Mouse (Mus musculus): Measurements from ENCODE around the gene Atp10a.

The Atp10a gene

DNA sequence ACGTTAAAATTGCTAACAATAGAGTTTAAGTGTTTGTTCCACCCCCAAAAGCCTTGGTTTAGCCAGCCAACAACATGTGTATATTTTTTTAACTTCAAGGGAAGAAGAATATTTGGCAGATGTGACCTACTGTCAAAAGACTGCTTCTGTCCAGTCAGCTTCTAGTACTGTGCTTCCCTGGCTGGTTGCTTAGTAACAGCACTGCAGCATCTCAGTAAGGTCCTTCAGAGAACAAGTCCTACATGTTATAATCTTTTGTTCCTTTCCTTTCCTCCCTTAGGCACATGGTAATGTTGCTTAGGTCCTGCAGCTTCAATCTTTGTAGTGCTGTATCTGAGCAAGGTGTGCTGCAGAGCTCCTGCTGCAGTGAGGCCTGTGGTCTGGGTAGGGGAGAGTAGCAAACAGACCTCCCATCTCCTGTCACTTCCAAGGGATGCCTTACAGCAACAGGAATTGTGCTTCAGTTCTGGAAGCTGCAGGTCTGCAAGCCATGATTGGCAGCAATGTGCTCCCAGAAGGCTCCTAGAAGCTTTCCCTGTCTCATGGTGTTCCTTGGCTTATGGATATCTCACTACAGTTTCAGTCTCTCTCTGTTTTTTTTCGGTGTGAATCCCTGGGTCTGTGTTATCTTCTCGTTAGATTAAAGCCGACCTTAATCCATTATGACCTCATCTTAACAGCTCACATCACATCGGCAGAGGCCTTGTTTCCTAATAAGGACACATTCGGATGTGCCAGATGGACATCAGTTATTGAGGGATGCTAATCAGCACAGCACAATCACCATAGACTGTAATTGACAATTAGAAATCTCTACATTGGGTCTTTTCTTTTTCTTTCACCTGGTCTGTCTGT lies 34.3 kb downstream of the Atp10a start:
- DNase-seq (ENCODE audit: low read depth) = no peak

DNA sequence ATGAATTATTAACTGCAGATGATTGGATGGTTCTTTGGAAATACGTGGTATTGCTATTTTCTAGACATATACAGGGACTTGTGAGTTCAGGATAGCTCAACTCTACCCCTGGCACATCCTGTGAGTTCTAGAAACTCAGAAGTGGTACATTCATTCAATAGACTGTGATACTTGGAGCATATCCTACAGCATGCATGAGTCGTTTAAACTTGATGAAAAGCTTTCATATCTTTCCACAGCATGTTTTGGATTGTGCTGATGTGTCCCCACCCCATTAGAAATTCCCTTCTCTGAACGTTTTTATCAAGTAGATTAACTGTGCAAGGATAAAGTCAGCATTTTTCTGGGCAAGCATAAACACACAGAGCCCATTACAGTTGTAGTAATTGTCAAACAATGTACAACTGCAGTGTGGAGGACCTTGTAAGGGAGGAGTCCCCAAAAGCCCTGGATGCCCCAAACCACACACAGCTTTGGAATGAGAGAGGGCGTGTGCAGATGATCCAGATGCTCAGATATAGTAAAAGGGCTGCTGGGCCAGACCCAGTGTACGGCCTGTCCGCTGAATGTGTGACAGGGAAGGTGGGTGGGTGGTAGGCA lies 35.1 kb downstream of the Atp10a start:
- no peak for DNase-seq (ENCODE audit: low read depth)

DNA sequence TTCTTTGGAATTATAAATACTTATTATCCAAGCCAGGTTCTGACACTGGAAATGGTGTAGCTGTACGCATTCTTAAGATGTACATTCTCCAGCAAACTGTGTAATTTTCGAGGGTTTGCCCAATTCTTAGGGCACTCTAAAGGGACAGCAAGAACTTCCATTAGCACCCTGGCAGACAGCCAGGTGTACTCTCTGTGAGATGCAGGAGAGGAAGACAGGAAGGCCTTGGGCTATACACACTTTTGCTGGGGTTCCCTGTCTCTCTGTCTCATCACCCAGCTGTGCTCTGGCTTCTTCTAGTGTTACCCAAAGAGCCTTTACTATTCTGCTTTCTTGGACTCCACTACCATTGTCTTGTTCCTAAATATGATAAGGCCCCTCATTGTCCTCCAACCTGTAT lies 36.7 kb downstream of the Atp10a start:
- no peak for DNase-seq (ENCODE audit: low read depth)

DNA sequence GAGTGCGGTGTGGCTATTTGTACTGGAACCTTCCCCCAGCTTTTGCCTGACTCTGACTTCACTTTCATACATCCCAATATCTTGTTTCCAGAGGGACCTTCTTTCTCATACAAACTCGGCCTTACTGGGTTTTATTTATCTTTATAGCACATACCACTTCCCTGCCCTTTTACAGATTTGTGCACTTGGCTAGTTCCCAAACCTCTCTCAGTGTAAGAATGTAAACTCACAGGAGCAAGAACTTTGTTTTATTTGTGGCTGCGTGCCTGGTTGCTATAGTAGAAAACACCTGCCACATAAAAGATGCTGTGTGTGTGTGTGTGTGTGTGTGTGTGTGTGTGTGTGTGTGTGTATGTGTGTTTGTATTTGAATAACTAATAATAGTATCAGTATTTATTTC lies 37.4 kb downstream of the Atp10a start:
- DNase-seq (ENCODE audit: low read depth) = no peak

DNA sequence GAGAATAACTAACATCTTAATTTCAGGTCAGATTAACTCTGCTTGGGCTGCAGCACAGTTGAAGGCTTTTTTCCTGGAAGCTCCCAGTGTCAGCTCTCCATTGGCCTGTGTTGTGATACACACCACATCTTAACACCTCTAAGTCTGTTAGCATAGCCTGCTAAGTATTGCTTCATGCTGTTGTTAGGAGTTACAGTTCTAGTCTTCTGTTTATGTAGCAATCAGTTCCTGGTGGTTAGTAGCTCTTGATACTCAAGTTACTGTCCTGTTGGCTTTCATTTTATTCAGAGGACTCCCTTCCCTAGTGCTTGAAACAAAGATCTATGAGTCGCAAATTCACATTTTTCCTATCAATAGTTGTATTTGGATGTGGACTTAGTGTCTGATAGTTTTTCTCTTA lies 39.7 kb downstream of the Atp10a start:
- no peak for DNase-seq (ENCODE audit: low read depth)

DNA sequence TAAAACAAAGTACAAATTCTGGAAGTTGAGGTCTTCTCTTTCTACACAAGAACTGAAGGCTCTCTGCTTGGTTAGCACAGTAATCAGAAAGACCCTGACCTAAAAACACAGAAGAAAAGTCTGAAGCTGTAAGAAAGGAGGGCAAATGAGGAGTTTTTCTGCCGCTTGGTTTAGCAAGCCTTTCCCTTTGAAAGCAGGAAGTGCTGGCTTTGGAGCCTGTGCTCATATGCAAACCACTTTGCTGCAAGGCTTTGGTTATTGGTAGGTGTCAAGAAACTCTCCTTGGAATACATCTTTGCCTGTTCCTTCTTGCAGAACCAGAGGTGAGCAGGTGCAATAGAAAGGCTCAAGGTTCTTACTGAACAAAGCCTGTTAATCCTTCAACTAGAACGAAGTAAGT lies 41.1 kb downstream of the Atp10a start:
- no peak for DNase-seq (ENCODE audit: low read depth)

DNA sequence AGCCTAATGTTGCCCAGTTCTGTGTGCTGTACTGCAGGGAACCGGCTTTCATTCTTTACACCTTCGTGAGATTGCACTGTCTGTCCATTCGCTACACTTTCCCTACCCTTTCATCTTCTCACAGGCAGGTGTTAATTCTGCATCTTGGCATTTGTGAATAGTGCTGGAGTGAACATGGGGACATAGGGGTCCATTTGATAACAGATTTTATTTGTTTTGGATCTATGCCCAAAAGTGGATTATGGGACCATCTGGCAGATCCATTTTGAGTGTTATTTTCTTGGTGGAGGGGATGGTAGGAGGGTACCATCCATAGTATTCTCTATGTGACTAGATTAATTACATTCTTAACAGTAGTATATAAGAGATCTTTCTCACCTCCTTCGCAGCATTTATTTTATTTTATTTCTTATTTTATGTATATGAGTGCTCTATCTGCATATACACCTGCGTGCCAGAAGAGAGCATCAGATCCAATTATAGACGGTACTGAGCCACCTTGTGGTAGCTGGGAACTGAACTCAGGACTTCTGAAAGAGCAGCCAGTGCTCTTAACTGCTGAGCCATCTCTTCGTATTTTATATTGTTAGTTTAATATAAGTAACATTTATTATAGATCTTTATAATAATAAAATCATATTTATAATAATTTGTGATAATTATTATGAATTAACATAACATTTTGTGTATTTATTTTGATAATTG lies 42.9 kb downstream of the Atp10a start:
- DNase-seq (ENCODE audit: low read depth) = no peak

DNA sequence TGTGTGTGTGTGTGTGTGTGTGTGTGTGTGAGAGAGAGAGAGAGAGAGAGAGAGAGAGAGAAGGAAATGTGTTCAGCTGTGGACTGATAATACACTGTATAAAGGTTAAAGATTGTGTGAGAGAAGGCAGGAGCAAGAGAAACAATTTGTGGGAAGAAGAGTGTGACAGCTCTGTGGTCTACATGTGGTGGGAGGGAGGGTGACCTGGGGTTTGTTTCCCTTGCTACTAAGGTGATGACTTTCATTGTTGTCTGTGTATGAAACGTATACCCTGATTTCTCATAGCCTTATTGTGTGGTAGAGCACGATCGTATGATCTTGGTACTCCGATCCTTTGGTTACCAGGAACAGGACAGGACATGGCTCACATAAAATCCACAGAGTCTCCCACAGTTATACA lies 45.3 kb downstream of the Atp10a start:
- DNase-seq (ENCODE audit: low read depth) = no peak

DNA sequence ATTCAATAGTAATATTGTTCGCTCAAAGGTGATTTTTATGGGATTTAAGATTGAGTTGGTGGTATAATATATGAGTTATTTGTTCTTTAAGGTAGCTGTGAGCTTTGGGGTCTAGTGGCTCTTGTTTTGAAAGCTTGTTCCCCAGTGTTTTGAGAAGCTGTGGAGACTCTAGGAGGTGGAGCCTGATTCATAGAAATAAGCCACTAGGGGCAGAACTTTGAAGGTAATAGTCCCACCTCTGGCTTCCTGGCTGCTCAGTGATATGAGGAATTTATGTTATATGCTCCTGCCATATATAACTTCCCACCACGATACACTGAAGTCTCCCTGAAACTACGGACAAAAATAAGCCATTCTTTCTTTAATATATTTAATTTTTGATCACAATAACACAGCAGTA lies 49.2 kb downstream of the Atp10a start:
- no peak for DNase-seq (ENCODE audit: low read depth)

DNA sequence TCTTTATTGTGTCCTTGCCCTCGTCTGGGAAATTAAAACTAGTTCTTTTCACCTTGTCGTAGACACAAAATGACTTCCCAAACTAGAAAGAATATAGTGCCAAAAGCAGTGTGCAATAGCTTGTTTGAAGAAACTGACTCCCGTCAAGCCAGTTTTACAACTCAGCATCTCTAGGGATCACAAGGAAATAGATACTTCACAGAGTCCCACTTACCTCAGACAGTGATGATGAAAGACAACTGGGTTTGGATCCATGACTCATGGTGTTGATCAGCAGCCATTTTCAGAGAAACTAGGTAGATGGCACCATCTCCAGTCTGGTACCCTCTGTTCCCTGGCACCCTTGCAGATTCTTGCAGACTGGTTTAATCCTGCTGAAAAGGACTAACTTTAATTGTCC lies 53.3 kb downstream of the Atp10a start:
- DNase-seq (ENCODE audit: low read depth) = no peak

DNA sequence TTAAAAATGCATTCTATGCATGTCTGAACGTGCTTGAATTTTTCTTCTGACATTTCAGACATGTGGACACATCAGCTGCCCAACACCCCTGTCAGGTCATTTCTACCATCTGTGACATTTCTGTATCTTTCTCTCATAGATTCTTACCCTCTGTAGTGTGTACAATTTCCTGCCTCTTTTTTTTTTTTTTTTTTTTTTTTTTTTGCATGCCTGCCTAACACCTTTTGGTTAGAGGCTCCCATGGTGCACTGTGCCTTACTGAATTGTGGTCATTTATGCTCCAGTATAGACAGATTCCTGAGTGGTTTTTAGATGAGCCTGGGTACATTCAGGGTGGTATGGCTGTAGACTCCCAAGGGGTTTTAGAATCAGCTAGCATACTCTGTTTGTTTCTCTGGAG lies 54.3 kb downstream of the Atp10a start:
- DNase-seq (ENCODE audit: low read depth) = no peak

DNA sequence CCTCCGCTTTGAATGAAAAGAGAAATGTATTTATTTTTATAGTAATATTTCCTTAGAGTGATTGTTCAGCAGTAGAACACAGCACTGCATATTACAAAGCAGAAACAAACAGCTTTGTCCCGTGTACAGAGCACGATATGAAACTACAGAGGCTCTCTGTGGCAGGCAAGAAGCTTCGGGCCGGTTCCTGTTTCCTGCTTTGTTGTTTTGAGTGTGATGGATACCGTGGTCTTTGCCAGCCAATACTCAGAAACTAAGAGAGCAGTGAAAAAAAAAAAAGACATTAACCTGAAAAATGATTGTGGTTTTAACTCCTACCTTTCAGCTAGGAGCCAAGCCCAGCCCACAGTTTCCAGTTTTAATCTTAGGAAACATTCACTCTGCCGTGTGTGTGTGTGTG lies 55.8 kb downstream of the Atp10a start:
- DNase-seq (ENCODE audit: low read depth) = no peak

DNA sequence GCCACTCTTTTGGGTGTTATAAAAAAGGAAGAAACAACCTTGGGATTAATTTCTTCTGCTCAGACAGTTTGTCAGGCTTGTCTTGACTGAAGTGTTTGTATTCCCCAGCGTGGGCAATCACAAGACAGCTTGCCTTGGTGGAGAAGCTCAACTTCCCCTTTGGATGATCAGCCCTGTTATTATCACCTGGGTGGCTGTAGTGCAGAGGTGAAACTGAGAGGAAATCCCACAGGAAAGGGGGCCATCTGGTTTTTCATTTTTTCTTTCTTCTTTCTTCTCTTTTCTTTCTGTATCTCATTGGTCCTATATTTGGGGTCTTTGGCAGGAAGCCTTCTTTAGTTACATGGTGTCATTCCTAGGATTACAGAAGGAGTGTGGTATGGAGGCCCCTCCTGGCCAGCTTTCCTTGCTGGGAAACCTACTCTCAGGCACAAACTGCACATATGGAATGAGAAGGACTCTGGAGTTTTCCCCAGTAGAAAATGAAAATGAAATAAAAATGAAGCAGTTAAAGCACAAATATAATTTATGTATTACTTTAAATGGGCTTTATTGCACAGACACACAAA lies 59.7 kb downstream of the Atp10a start:
- DNase-seq (ENCODE audit: low read depth) = no peak

DNA sequence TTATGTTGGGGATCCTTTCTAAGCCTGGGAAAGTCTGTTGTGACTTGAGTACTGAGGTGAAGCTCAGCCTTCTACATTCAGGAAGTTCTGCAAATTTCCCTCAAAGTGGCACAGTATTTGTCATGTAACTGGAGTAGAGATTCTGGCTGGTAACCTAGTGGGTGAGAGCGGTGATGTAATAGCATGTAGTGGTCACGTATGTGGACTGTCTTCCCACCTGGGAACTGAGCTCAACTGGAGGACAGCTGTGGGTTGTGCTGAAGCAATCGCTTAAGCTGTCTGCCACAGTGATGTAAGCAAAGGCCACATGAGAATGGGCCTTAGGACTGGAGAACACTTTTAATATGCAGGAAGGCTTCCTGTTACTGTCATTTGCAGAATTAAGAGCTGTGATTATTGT lies 60.7 kb downstream of the Atp10a start:
- no peak for DNase-seq (ENCODE audit: low read depth)

DNA sequence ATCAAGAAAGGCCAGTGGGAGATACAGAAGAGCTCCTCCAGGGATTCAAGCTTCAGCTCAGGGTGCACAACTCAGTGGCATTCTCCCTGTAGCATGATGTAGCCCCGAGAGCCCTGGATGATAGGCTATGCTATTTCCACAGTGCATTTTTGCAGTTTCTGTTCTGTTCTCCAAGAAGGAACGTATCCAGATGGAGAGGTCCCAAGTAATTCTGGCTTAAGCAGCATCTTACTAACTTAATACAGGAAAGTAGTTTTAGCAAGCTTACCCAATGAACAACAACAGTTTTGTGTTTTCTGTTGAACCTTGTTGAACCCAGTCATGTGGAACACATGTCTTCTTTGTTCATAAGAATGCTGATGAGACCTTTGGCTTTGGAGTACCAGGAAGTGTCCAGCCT lies 62.6 kb downstream of the Atp10a start:
- no peak for DNase-seq (ENCODE audit: low read depth)

DNA sequence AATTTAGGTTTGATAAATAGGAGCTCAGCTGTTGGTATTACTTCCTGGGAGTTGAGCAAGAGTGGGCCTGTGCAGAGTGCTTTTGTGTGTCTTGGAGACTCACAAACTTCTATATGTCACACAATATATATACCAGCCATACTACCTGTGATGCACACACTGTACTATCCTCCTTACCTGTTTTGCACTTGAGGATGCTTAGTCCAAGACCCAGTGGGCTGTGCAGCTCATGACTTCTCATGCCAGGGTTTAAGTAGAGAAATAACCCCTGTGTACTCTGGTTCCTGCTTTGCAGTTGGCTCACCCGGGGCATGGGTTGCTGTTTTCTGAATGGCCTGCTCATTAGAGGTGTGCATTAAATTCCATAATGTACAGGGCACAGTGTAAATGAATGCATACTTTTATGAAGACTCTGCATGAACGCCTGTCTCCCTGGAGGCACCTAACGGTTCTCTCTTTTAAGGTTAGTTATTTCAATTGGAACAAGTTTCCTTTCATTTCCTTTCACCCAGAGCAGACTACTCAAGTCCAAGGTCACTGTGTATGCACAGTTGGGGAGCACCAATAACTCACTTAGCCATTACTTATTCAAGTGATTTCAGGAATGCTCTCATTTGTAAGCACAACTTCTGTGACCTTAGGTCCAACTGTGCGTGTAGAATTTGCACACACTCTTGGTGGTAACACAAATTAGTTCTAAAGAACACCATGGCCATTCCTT lies 63.4 kb downstream of the Atp10a start:
- no peak for DNase-seq (ENCODE audit: low read depth)

DNA sequence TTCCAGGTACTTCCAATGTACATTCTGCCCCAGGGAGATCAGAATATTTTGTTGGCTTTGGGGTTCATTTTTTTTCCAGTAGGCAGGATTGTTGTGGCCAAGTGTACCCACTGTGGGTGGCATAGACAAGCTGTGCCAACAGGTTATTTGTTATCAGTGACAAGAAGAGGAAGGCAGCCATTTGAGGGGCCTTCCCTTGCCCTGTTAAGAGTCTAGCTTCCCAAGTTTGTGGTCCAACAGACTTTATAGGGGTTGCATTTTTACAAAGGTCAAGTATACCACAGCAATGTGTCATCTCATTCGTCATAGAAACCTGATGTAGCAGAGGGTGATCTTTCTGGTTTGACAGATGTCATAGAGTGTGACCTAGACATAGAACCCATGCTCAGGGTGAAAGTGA lies 66.3 kb downstream of the Atp10a start:
- no peak for DNase-seq (ENCODE audit: low read depth)

DNA sequence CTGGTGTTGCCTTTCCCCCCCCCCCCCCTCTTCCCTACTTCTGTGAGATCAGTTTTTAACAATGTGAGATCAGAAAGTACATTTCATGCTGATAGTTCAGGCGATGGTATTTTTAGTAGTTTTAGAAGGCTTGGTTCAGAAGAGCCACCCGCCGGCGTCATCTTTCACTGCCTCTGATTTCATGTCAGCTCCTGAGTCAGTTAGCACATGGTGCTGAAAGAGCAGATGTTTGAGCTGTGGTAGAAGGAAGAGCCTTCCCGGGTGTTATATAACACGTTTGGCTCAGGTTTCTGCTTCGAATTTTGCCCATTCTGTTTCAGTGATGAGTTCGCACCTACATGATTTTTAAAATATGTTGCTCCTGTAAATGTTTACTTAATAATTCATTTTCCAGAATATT lies 74.2 kb downstream of the Atp10a start:
- no peak for DNase-seq (ENCODE audit: low read depth)

DNA sequence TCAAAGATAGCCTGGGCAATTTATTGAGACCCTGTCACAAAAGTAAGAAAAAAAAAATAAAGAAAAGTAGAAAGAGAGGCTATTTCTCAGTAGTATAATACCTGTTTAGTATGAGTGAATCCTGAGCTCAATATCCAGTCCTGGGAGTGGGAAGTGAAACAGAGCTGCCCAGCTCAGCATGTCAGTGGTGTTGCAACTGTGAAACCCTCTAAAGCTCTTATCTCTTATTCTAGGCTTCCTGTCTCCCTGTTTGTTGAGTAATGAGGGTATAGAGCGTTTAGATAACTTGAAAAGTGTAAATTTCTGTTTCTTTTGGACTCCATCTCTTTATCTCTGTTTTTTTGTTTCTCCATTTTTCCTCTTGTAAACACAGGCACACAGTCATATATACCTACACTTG lies 74.9 kb downstream of the Atp10a start:
- DNase-seq (ENCODE audit: low read depth) = no peak

DNA sequence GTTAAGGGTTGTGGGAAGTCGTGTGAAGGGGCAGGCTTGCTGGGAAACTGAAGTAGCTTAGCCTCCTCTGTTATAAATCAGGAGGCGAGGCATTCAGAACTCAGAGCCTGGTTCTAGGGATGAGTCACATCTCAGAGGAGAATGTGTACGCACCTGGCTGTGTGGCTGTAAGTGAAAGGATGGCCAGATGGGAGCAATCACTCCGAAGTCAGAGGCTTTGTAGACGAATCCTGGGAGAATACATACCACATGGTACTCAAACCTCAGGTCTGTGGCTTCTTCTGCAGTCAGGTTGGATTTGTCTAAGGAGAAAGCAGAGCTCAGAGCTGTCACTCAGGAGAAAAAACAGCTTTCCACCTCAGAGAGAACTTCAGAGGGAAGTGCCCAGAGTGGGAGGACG lies 76.4 kb downstream of the Atp10a start:
- DNase-seq (ENCODE audit: low read depth) = no peak

DNA sequence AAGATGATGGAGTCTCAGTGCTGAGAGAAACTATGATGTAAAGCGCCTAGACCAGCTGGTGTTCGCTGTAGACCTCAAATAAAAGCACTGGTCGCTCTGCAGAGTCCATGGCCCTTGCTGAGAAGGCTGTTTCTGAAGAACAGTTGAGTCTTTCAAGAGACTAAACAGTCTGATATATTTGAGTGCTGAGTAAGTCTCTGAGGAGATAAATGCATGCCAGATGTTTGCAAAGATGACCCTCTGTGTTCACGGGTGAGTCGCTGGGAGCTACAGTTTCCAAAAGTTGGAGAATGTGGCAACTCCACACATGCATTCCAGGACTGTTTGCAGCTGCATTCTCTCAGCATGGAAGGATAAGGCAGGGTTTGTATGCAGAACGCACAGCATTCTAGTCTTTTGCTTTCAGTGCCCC lies 77.5 kb downstream of the Atp10a start:
- no peak for DNase-seq (ENCODE audit: low read depth)

DNA sequence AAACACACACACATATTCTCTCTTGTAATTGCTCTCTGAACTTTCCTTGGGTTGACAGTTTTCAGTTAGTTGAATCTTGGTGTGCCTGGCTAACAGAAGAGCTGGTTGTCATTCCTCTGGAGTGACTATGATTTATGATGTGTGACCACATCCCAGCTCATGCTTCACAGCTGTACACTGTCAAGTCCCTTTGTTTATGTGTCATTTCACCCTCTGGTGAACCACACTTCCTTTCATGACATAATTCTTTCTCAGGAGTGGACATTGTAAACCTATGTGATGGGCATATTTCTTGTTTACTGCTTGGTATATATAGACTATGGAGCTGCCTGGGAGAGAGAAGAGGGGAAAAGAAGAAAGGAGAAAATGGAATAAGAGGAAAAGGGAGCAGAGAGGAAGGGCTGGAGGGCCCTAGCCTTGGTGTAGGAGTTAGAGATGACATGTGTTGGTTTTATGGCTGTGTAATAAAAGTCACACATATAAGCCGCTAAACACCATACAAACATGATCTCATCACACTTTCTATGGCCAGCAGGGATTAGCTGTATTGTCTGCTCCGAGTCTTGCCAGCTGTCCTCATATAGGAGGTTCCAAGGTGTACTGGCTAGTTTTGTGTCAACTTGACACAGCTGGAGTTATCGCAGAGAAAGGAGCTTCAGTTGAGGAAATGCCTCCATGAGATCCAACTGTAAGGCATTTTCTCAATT lies 81.0 kb downstream of the Atp10a start:
- DNase-seq (ENCODE audit: low read depth) = no peak

All from c-Kit-positive CD71-negative TER-119-negative erythroid progenitor cells, embryonic 14.5 days (primary cell).